Mouse (Mus musculus) megakaryocyte, embryonic 14.5 days (primary cell): Measurements from ENCODE around the gene Mblac1. TPM values are rescaled to one million over a fixed set of nuclear protein-coding genes. Genes with fewer than 3 reads are reported as not detected.
"Not testable (repeated sequence)": the region's sequence is repeated elsewhere in the genome, so short reads cannot be mapped to it uniquely, and the experiment has no call there.

Source experiments
- H3K27me3 ChIP-seq: replicated peaks from 2 replicates; pipeline ENCODE3; 2012; ENCODE audit warnings: inconsistent platforms
- H3K36me3 ChIP-seq: replicated peaks from 2 replicates; pipeline ENCODE3; 2012; ENCODE audit warnings: low read length, inconsistent platforms, mixed read lengths
- H3K4me1 ChIP-seq: 2 replicates; pipeline ENCODE4 v1.6.1; 2012; ENCODE audit warnings: inconsistent platforms
- H3K4me3 ChIP-seq: replicated peaks from 2 replicates; pipeline ENCODE3; 2012; ENCODE audit warnings: moderate library complexity, mild to moderate bottlenecking, inconsistent platforms
- H3K9me3 ChIP-seq: 2 replicates; pipeline ENCODE4 v1.6.1; 2012; ENCODE audit warnings: inconsistent platforms
- FLI1 ChIP-seq: IDR thresholded peaks from 2 replicates; pipeline ENCODE4 v1.6.1; 2012; ENCODE audit warnings: low read length, inconsistent platforms, mixed read lengths
- GATA1 ChIP-seq: IDR thresholded peaks from 3 replicates; pipeline ENCODE4 v1.6.1; 2012; ENCODE audit warnings: mixed read lengths, low read length, inconsistent platforms, borderline replicate concordance
- polyA plus RNA-seq: library from polyadenylated mRNA; stranded (reverse); fragments of >175 nt; gene quantifications from 2 replicates; pipeline ENCODE4 v1.2.3, GENCODE M21; 2012; ENCODE audit warnings: low replicate concordance; ENCODE audit not compliant: insufficient read depth

Mblac1 gene
- polyA plus RNA-seq, 1 experiment, result 3.8 TPM

GRCm38 (mm10) chr5:138207873-138208272, 13.8 kb downstream of the Mblac1 start:
- peaks cover 49% of the 10 kb centered on the region for H3K9me3 ChIP-seq
- H3K36me3 ChIP-seq, result no peaks in the 10 kb centered on the region
- H3K27me3 ChIP-seq, result peaks cover 1% of the 10 kb centered on the region
- peaks cover 4% of the 10 kb centered on the region; the same call in 1 of the 2 replicates for H3K4me1 ChIP-seq
- no peak overlapping the region for H3K4me3 ChIP-seq
- TF ChIP-seq FLI1, result no peak
- no peak for TF ChIP-seq GATA1

GRCm38 (mm10) chr5:138216632-138217031, 22.5 kb downstream of the Mblac1 start:
- H3K27me3 ChIP-seq, H3K4me1 ChIP-seq, H3K4me3 ChIP-seq, H3K36me3 ChIP-seq: not testable (repeated sequence)
- peaks cover 33% of the 10 kb centered on the region for H3K9me3 ChIP-seq

- no peak for TF ChIP-seq GATA1
- no peak for TF ChIP-seq FLI1
- peaks cover 6% of the 10 kb centered on the region; the same call in 1 of the 2 replicates for H3K4me1 ChIP-seq
- peaks cover 28% of the 10 kb centered on the region for H3K9me3 ChIP-seq
- H3K4me3 ChIP-seq, result no peak overlapping the region
- peaks cover 11% of the 10 kb centered on the region for H3K27me3 ChIP-seq
- H3K36me3 ChIP-seq, result no peaks in the 10 kb centered on the region
These were observed 25.8 kb downstream of the Mblac1 start for GRCm38 (mm10) chr5:138219864-138220263.

- Histone ChIP-seq H3K4me1 (peaks cover 21% of the 10 kb centered on the region), H3K4me3 (no peak overlapping the region), H3K27me3 (peaks cover 14% of the 10 kb centered on the region), H3K36me3 (no peaks in the 10 kb centered on the region), H3K9me3 (peaks cover 6% of the 10 kb centered on the region)
- TF ChIP-seq GATA1, result no peak
- TF ChIP-seq FLI1, result no peak
These were observed 28.0 kb downstream of the Mblac1 start for GRCm38 (mm10) chr5:138222111-138222510.

- peaks cover 32% of the 10 kb centered on the region for H3K4me1 ChIP-seq
- H3K27me3 ChIP-seq, result peaks cover 15% of the 10 kb centered on the region
- H3K4me3 ChIP-seq, result no peak overlapping the region
- no peaks in the 10 kb centered on the region for H3K9me3 ChIP-seq
- no peak for TF ChIP-seq GATA1
- no peak for TF ChIP-seq FLI1
- no peaks in the 10 kb centered on the region for H3K36me3 ChIP-seq
These were observed 29.2 kb downstream of the Mblac1 start for GRCm38 (mm10) chr5:138223287-138223686.

- TF ChIP-seq FLI1 (no peak), GATA1 (no peak)
- H3K27me3 ChIP-seq, result peaks cover 23% of the 10 kb centered on the region
These were observed 31.6 kb downstream of the Mblac1 start, which contains the start of gene Nxpe5 for GRCm38 (mm10) chr5:138225700-138226099. Gene Nxpe5, plus strand, starts transcription at chr5:138225898.

GRCm38 (mm10) chr5:138226491-138226890, 32.4 kb downstream of the Mblac1 start:
- Histone ChIP-seq H3K9me3 (no peaks in the 10 kb centered on the region), H3K36me3 (no peaks in the 10 kb centered on the region), H3K4me1 (peaks cover 57% of the 10 kb centered on the region), H3K4me3 (peak overlapping the region; percentile 19), H3K27me3 (peaks cover 24% of the 10 kb centered on the region)
- TF ChIP-seq GATA1, result no peak
- TF ChIP-seq FLI1, result no peak

More at GRCm38 (mm10) chr5:138225700-138226099, 31.6 kb downstream of the Mblac1 start, which contains the start of gene Nxpe5:
- Histone ChIP-seq H3K36me3 (no peaks in the 10 kb centered on the region), H3K9me3 (no peaks in the 10 kb centered on the region), H3K4me1 (peaks cover 55% of the 10 kb centered on the region), H3K4me3 (peak within 1 kb of the TSS; percentile 19)

- TF ChIP-seq GATA1 (peak; percentile 80; the same call in 1 of the 3 replicates), FLI1 (peak; percentile 76; the same call in 1 of the 2 replicates)
These were observed 33.3 kb downstream of the Mblac1 start for GRCm38 (mm10) chr5:138227367-138227766.

GRCm38 (mm10) chr5:138228026-138228425, 33.9 kb downstream of the Mblac1 start:
- peaks cover 51% of the 10 kb centered on the region for H3K4me1 ChIP-seq
- no peak overlapping the region for H3K4me3 ChIP-seq
- H3K36me3 ChIP-seq, result no peaks in the 10 kb centered on the region
- no peak for TF ChIP-seq FLI1
- no peaks in the 10 kb centered on the region for H3K9me3 ChIP-seq
- peaks cover 27% of the 10 kb centered on the region for H3K27me3 ChIP-seq

More at GRCm38 (mm10) chr5:138227367-138227766, 33.3 kb downstream of the Mblac1 start:
- Histone ChIP-seq H3K4me1 (peaks cover 51% of the 10 kb centered on the region), H3K36me3 (no peaks in the 10 kb centered on the region), H3K27me3 (peaks cover 26% of the 10 kb centered on the region), H3K9me3 (no peaks in the 10 kb centered on the region), H3K4me3 (peak overlapping the region; percentile 57)

- H3K36me3 ChIP-seq, result no peaks in the 10 kb centered on the region
- peaks cover 51% of the 10 kb centered on the region for H3K4me1 ChIP-seq
- TF ChIP-seq FLI1, result no peak
- H3K4me3 ChIP-seq, result no peak overlapping the region
- H3K9me3 ChIP-seq, result no peaks in the 10 kb centered on the region
- H3K27me3 ChIP-seq, result peaks cover 22% of the 10 kb centered on the region
These were observed 35.4 kb downstream of the Mblac1 start for GRCm38 (mm10) chr5:138229511-138229910.

- H3K4me1 ChIP-seq, result peaks cover 21% of the 10 kb centered on the region
- H3K4me3 ChIP-seq, result no peak overlapping the region
- no peaks in the 10 kb centered on the region for H3K36me3 ChIP-seq
- TF ChIP-seq FLI1 (no peak), GATA1 (no peak)
- H3K9me3 ChIP-seq, result no peaks in the 10 kb centered on the region
- peaks cover 15% of the 10 kb centered on the region for H3K27me3 ChIP-seq
These were observed 39.7 kb downstream of the Mblac1 start for GRCm38 (mm10) chr5:138233778-138234177.
